Mouse (Mus musculus): ENCODE measurements around the gene Gpc6.

Gpc6 gene

GRCm38 (mm10) chr14:117245631-117246030 is 320.5 kb downstream of the Gpc6 start:
- no peak for DNase-seq

GRCm38 (mm10) chr14:117256192-117256591 is 331.1 kb downstream of the Gpc6 start:
- no peak for DNase-seq

- DNase-seq, result no peak
These were observed 340.5 kb downstream of the Gpc6 start for GRCm38 (mm10) chr14:117265653-117266052.

- DNase-seq, result no peak
These were observed 342.9 kb downstream of the Gpc6 start for GRCm38 (mm10) chr14:117267823-117268601.

- no peak for DNase-seq
These were observed 358.5 kb downstream of the Gpc6 start for GRCm38 (mm10) chr14:117283631-117284030.

- DNase-seq, result no peak
These were observed 368.6 kb downstream of the Gpc6 start for GRCm38 (mm10) chr14:117293746-117294145.

GRCm38 (mm10) chr14:117296207-117296838 is 371.2 kb downstream of the Gpc6 start:
- no peak for DNase-seq

- DNase-seq, result no peak
These were observed 375.9 kb downstream of the Gpc6 start for GRCm38 (mm10) chr14:117301019-117301418.

GRCm38 (mm10) chr14:117303901-117304722 is 379.0 kb downstream of the Gpc6 start:
- no peak for DNase-seq

- no peak for DNase-seq
These were observed 379.6 kb downstream of the Gpc6 start for GRCm38 (mm10) chr14:117304723-117305010.

GRCm38 (mm10) chr14:117309997-117310520 is 384.9 kb downstream of the Gpc6 start:
- no peak for DNase-seq

GRCm38 (mm10) chr14:117324214-117324613 is 399.1 kb downstream of the Gpc6 start:
- DNase-seq, result no peak

- no peak for DNase-seq
These were observed 407.1 kb downstream of the Gpc6 start for GRCm38 (mm10) chr14:117332256-117332655.

- no peak for DNase-seq
These were observed 412.2 kb downstream of the Gpc6 start for GRCm38 (mm10) chr14:117337271-117337670.

- DNase-seq, result no peak
These were observed 415.4 kb downstream of the Gpc6 start for GRCm38 (mm10) chr14:117340549-117340948.

- DNase-seq, result no peak
These were observed 419.4 kb downstream of the Gpc6 start for GRCm38 (mm10) chr14:117344505-117344904.

- DNase-seq, result no peak
These were observed 421.3 kb downstream of the Gpc6 start for GRCm38 (mm10) chr14:117346372-117346885.

GRCm38 (mm10) chr14:117351296-117351695 is 426.2 kb downstream of the Gpc6 start:
- no peak for DNase-seq

GRCm38 (mm10) chr14:117361155-117361964 is 436.2 kb downstream of the Gpc6 start:
- no peak for DNase-seq

- no peak for DNase-seq
These were observed 436.8 kb downstream of the Gpc6 start for GRCm38 (mm10) chr14:117361965-117362309.

- DNase-seq, result no peak
These were observed 444.3 kb downstream of the Gpc6 start for GRCm38 (mm10) chr14:117369331-117369866.

- no peak for DNase-seq
These were observed 451.8 kb downstream of the Gpc6 start for GRCm38 (mm10) chr14:117376822-117377376.
